19 mouse cellular contexts compared by ENCODE assay signal in the genomic region with DNA sequence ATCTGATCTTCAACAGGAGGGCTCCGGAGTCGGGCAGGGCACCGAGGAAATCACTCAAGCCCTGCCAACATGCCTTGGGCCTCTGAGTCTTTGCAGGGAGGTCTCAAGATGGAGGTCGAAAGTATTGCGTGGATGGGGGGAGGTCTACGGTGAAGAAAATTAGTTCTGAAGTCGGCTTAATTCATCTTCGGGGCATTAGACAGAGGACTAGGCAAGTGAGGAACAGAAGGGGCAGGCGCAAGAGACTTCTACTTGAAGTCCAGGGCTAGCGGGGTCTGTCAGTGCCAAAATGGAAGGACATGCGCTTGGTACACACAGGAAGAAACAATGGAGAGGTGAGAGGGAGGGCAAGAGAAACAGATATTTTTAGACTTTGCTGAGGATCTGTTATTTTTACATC. TPM values are rescaled to one million over a fixed set of nuclear protein-coding genes. Genes with fewer than 3 reads are reported as not detected.
A peak's percentile ranks its signal among the peaks of the same experiment; 100 is the strongest.
DNase-seq lines count a peak whose midpoint lies in the region; ATAC-seq lines count a peak whose summit lies in the region.
"Had no signal": no experiment of that assay in that cellular context is flagged by ENCODE, and none has a peak within 500 bp of the region (broad histone marks: within the 10 kb centered on the region; RNA-seq: fewer than 3 reads in every experiment).

No protein-coding gene starts in this region.

- peaks cover 6 to 15% of the 10 kb centered on the region in 2 experiments; a peak in 3 of 4 replicates for H3K4me1 ChIP-seq in heart, embryonic 14.5 days (ENCODE audit: control insufficient read depth in 2 of 2, insufficient read depth in 2 of 2, low read length in 2 of 2)
- peaks cover 33% of the 10 kb centered on the region for H3K4me1 ChIP-seq in heart, embryonic 12.5 days (replicated peaks)
- no peaks in the 10 kb centered on the region for H3K4me1 ChIP-seq in forebrain, embryonic 14.5 days (ENCODE audit: control insufficient read depth, insufficient read depth, low read length)
- no peaks in the 10 kb centered on the region for H3K4me1 ChIP-seq in midbrain, embryonic 15.5 days

- 1% methylated on average over 11 of the region's 11 CpGs for WGBS in heart, embryonic 14.5 days
- 0% methylated on average over 11 of the region's 11 CpGs for WGBS in heart, embryonic 12.5 days
- 1% methylated on average over 11 of the region's 11 CpGs for WGBS in forebrain, embryonic 14.5 days
- WGBS in midbrain, embryonic 15.5 days = under 1% methylated on average over 11 of the region's 11 CpGs

- no peak overlapping the region for H3K9ac ChIP-seq in heart, embryonic 14.5 days (ENCODE audit: low read length)
- no peak overlapping the region for H3K9ac ChIP-seq in heart, embryonic 12.5 days
- H3K9ac ChIP-seq in forebrain, embryonic 14.5 days (ENCODE audit: low read length) = peak overlapping the region; percentile 87
- no peak overlapping the region for H3K9ac ChIP-seq in midbrain, embryonic 15.5 days
- H3K9ac ChIP-seq: hindbrain, embryonic 14.5 days; liver, embryonic 14.5 days; stomach, embryonic 15.5 days had no signal

- peaks cover 99% of the 10 kb centered on the region for H3K27me3 ChIP-seq in heart, embryonic 14.5 days (ENCODE audit: control insufficient read depth, insufficient read depth, low read length)
- H3K27me3 ChIP-seq in heart, embryonic 12.5 days (replicated peaks) = peaks cover 89% of the 10 kb centered on the region
- H3K27me3 ChIP-seq in forebrain, embryonic 14.5 days (replicated peaks; ENCODE audit: control insufficient read depth, insufficient read depth, low read length) = peaks cover 72% of the 10 kb centered on the region
- H3K27me3 ChIP-seq in midbrain, embryonic 15.5 days (replicated peaks) = peaks cover 87% of the 10 kb centered on the region

- DNase-seq in embryo, embryonic 11 days = peak; percentile 48
- DNase-seq in forebrain, embryonic 14.5 days (ENCODE audit: low spot score) = no peak
- DNase-seq in cerebellum, adult 9-10 months = no peak
- DNase-seq in urinary bladder, adult 18-20 months (ENCODE audit: low spot score in 2 of 2) = no peak
- no peak for DNase-seq in kidney, postnatal 36 days
- DNase-seq: adrenal gland, adult 2 months; cerebellum, postnatal 36 days; kidney, postnatal 14 days; thymus, postnatal 36 days had no signal

- ATAC-seq in heart, embryonic 14.5 days (ENCODE audit: insufficient number of reproducible peaks, insufficient read depth, low FRiP score, low read depth) = no peak
- no peak for ATAC-seq in heart, embryonic 12.5 days (ENCODE audit: insufficient number of reproducible peaks, low FRiP score)
- no peak for ATAC-seq in forebrain, embryonic 14.5 days
- no peak for ATAC-seq in midbrain, embryonic 15.5 days (replicated peaks)

- H3K4me2 ChIP-seq in heart, embryonic 14.5 days (ENCODE audit: low read length) = 0 out of 2 replicates have a peak overlapping the region, but pooled peaks have one; percentile 10
- no peak overlapping the region for H3K4me2 ChIP-seq in heart, embryonic 12.5 days
- H3K4me2 ChIP-seq in forebrain, embryonic 14.5 days (ENCODE audit: low read length) = peak overlapping the region; percentile 75
- H3K4me2 ChIP-seq in midbrain, embryonic 15.5 days = peak overlapping the region; percentile 5; the same call in 1 of the 2 replicates
- H3K4me2 ChIP-seq: hindbrain, embryonic 14.5 days; stomach, embryonic 15.5 days had no signal

- no peaks in the 10 kb centered on the region for H3K9me3 ChIP-seq in heart, embryonic 14.5 days (ENCODE audit: control insufficient read depth, low read length)
- H3K9me3 ChIP-seq in heart, embryonic 12.5 days (replicated peaks) = no peaks in the 10 kb centered on the region
- no peaks in the 10 kb centered on the region for H3K9me3 ChIP-seq in forebrain, embryonic 14.5 days (replicated peaks; ENCODE audit: control insufficient read depth, low read length)
- no peaks in the 10 kb centered on the region for H3K9me3 ChIP-seq in midbrain, embryonic 15.5 days
- H3K9me3 ChIP-seq: stomach, embryonic 15.5 days had no signal

- H3K27ac ChIP-seq in heart, embryonic 14.5 days (replicated peaks in 1 of 2; ENCODE audit: control insufficient read depth in 1 of 2, insufficient read depth in 1 of 2, low read depth in 2 of 2, low read length in 2 of 2) = no peak overlapping the region
- no peak overlapping the region for H3K27ac ChIP-seq in heart, embryonic 12.5 days (ENCODE audit: poor library complexity, severe bottlenecking)
- H3K27ac ChIP-seq in forebrain, embryonic 14.5 days (ENCODE audit: low read depth, low read length) = peak overlapping the region; percentile 95
- 0 out of 2 replicates have a peak overlapping the region, but pooled peaks have one; percentile 59 for H3K27ac ChIP-seq in midbrain, embryonic 15.5 days
- H3K27ac ChIP-seq: hindbrain, embryonic 14.5 days; liver, embryonic 14.5 days; macrophage; stomach, embryonic 15.5 days had no signal

- H3K4me3 ChIP-seq in heart, embryonic 14.5 days (ENCODE audit: control insufficient read depth in 1 of 2, insufficient read depth in 1 of 2, low read depth in 1 of 2, low read length in 2 of 2) = no peak overlapping the region; a peak in 1 of 4 replicates
- no peak overlapping the region for H3K4me3 ChIP-seq in heart, embryonic 12.5 days
- peak overlapping the region; percentile 61 for H3K4me3 ChIP-seq in forebrain, embryonic 14.5 days (ENCODE audit: low read depth, low read length)
- H3K4me3 ChIP-seq in midbrain, embryonic 15.5 days = no peak overlapping the region
- H3K4me3 ChIP-seq: stomach, embryonic 15.5 days had no signal

- H3K36me3 ChIP-seq in heart, embryonic 14.5 days (ENCODE audit: control insufficient read depth, insufficient read depth, low read length) = no peaks in the 10 kb centered on the region
- H3K36me3 ChIP-seq in heart, embryonic 12.5 days = no peaks in the 10 kb centered on the region
- peaks cover 2% of the 10 kb centered on the region; the same call in 1 of the 2 replicates for H3K36me3 ChIP-seq in forebrain, embryonic 14.5 days (ENCODE audit: control insufficient read depth, insufficient read depth, low read length)
- H3K36me3 ChIP-seq in midbrain, embryonic 15.5 days (replicated peaks) = no peaks in the 10 kb centered on the region
- H3K36me3 ChIP-seq: stomach, embryonic 15.5 days had no signal

RNA-seq across cellular contexts. Expression of gene Dlx5, which starts 6.7 kb away (rescaled TPM):
- polyA plus RNA-seq in heart, embryonic 14.5 days (2014; fragmentation: Nextera tagmentation; extraction: Ambion mirVana) = 1.3 TPM in 2 replicates
- 0.98 and 1.5 TPM in 2 replicates for polyA plus RNA-seq in heart, embryonic 12.5 days (2016; fragmentation: Nextera tagmentation; extraction: Ambion mirVana)
- 55.7 and 77.2 TPM in 2 replicates for polyA plus RNA-seq in forebrain, embryonic 14.5 days (2014; fragmentation: Nextera tagmentation; extraction: Ambion mirVana)
- polyA plus RNA-seq in midbrain, embryonic 15.5 days (2015; fragmentation: Nextera tagmentation; extraction: Ambion mirVana) = 14.8 and 19.0 TPM in 2 replicates
- polyA plus RNA-seq: C2C12; hindbrain, embryonic 14.5 days; liver, embryonic 14.5 days; macrophage; neural tube, embryonic 14.5 days had no signal

RNA-seq across cellular contexts. Expression of gene Dlx6, which starts 12.0 kb away (rescaled TPM):
- not detected in 2 replicates for polyA plus RNA-seq in heart, embryonic 14.5 days (2014; fragmentation: Nextera tagmentation; extraction: Ambion mirVana)
- polyA plus RNA-seq in heart, embryonic 12.5 days (2016; fragmentation: Nextera tagmentation; extraction: Ambion mirVana) = 0.14 TPM in 1 of 2 replicates, not detected in the other
- 4.4 and 5.8 TPM in 2 replicates for polyA plus RNA-seq in forebrain, embryonic 14.5 days (2014; fragmentation: Nextera tagmentation; extraction: Ambion mirVana)
- polyA plus RNA-seq in midbrain, embryonic 15.5 days (2015; fragmentation: Nextera tagmentation; extraction: Ambion mirVana) = 2.4 and 3.6 TPM in 2 replicates
- polyA plus RNA-seq: adrenal gland, adult 2 months; C2C12; gonadal fat pad, adult 2 months; hindbrain, embryonic 14.5 days; liver, embryonic 14.5 days; macrophage; neural tube, embryonic 14.5 days had no signal

Comparison
In these comparisons a context has a peak if more than half of its experiments do, and no peak if none do; other contexts are left out.
1. H3K27ac ChIP-seq: peak in forebrain, embryonic 14.5 days (single experiment) and midbrain, embryonic 15.5 days (single experiment); none in heart, embryonic 14.5 days (0 of 2) and heart, embryonic 12.5 days (single experiment).